Mouse (Mus musculus) ES-E14 (cell line): ENCODE measurements at regions not wholly inside any gene's neighbourhood (a gene's known extent, or its start where the extent isn't known, plus 50 kb on each side); places are given as distances from the start of the nearest gene placed in this dataset.

Experiments
- CHD2 ChIP-seq: IDR thresholded peaks from 2 replicates; pipeline ENCODE4 v1.6.1; 2014; ENCODE audit warnings: mild to moderate bottlenecking, low read depth, low read length, inconsistent platforms
- HCFC1 ChIP-seq: IDR thresholded peaks from 2 replicates; pipeline ENCODE4 v1.6.1; 2012; ENCODE audit warnings: low read length, inconsistent platforms, borderline replicate concordance; ENCODE audit not compliant: insufficient read depth
- ZC3H11A ChIP-seq: IDR thresholded peaks from 2 replicates; pipeline ENCODE4 v1.6.1; 2012; ENCODE audit warnings: low read depth, mild to moderate bottlenecking, inconsistent platforms, low read length, borderline replicate concordance
- ZNF384 ChIP-seq: IDR thresholded peaks from 2 replicates; pipeline ENCODE4 v1.6.1; 2012; ENCODE audit warnings: low read depth, low read length, inconsistent platforms

DNA sequence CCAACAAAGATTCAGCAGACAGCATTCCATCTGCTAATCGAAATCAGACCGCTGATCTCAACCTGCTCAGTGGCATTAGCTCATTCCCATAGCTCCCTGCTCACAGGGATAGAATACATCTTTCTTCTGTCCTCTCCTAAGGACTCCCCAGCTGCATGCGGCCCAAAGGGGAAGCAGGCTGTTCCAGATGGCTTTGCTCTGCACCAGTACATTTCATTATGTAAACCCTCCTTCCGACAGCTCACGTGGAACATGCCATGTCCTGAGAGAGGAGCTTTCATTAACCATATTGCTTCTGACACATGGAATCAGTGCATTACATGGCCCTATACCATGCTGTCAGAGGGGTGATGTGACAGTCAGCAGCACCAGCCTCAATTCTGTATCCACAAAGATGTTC is 105.9 kb upstream of the Nmur2 start:
- no peak for TF ChIP-seq ZC3H11A
- TF ChIP-seq ZNF384, result no peak
- no peak for TF ChIP-seq CHD2
- no peak for TF ChIP-seq HCFC1
